Mouse (Mus musculus) CD4-positive, CD25-positive, alpha-beta regulatory T cell, adult 2 months (primary cell): ENCODE data around the gene Prnp.
A peak's percentile ranks its signal among the peaks of the same experiment; 100 is the strongest.

ENCODE experiments used
- DNase-seq: peaks from one replicate; pipeline ENCODE4 v3.0.0-alpha.2; 2012; ENCODE audit warnings: low read depth, low spot score

The Prnp gene

GRCm38 (mm10) chr2:131909683-131910572 lies at the start of gene Prnp, which contains the start of gene Prn:
Gene Prnp (plus strand): TSS chr2:131909928.
Gene Prn (plus strand): TSS chr2:131909957.
- DNase-seq, result peak; percentile 97

DNA sequence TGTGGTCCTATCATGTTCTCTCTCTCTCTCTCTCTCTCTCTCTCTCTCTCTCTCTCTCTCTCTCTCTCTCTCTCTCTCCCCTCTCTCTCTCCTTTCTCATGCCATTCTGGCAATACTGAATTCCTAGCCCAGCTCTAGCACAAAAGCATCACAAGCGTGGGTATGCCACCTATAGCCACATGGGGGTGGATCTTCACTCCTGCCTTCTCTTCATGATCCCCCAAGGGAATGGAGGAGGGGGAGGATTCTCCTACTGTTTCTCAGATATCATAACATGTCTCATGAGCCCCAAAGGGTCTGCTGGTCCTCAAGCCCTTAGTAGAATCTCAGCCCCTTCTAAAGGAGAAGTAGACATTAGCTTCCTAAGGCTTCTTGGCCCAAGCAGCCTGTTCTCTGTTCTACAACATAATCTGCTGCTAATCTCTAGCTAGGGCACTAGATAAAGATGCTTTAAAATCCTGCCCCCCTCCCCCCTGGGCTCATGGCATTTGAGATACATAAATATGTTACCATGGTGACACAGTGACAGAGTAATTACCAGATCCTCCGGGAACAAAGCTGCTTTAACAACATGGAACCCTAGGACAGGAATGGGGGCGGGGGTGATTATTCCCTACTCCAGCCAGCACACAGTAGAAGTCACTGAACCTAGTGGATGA lies 47.0 kb upstream of the Prnp start:
- DNase-seq, result no peak

DNA sequence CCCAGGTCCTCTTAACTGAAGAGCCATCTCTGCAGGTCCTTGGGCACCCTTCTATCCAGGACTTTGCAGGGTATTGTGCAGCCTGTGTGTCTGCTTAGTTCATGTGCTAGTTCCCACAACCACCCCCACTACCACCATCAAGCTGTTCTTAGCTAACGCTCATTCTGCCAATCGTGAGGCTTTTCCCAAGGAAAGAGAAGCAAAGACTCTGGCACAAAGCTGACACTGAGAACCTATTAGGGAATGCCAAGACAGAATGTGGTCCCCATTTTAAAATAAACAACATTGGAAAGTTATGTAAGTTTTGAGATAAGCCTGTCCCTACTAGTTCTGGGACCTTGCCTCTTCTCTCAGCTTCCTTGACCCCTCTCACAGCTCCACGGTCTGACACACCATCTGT lies 46.3 kb upstream of the Prnp start:
- DNase-seq, result no peak

GRCm38 (mm10) chr2:131864262-131864796 lies 45.4 kb upstream of the Prnp start:
- no peak for DNase-seq

GRCm38 (mm10) chr2:131866676-131867075 lies 43.1 kb upstream of the Prnp start:
- no peak for DNase-seq

DNA sequence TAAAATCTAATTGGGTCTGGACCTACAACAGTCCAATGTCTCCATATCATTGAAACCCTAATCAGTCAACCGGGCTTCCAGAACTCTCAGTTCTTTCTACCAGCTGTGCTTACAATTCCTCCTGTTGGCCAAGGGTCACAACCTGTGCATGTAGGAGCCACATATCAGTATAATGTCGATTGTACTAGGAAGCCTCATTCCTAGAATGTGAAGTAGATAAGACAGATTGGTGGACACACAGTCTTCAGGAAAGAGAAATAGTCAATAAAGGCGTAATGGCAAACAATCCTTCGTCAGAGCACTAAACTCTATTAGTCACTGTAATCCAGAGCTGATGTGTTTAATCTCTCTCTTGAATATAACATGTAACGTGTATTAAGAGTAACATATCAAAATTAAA lies 40.7 kb upstream of the Prnp start:
- DNase-seq, result no peak

GRCm38 (mm10) chr2:131873376-131873775 lies 36.4 kb upstream of the Prnp start:
- DNase-seq, result no peak

GRCm38 (mm10) chr2:131876551-131877265 lies 33.0 kb upstream of the Prnp start:
- DNase-seq, result no peak

DNA sequence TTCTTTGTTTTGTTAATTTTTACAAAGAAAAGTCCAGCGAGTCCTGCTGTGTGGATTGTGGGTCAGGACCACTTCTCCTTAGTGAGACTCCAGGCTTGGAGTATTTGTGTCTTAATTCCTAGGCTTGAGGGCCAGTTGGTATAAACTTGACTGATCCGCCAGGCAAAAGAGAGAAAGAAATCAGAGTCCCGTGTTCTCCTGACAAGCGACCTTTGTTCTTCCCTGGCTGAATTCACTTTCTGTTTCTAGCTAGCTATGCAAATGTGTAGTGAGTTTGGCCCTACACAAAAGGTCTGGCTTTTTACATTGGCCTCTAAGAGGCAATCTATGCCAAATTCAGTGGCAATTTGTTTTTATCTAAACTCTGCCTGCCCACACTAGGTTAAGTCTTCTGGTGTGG lies 28.0 kb upstream of the Prnp start:
- DNase-seq, result no peak

- no peak for DNase-seq
Observed at GRCm38 (mm10) chr2:131883136-131883535, 26.6 kb upstream of the Prnp start.

DNA sequence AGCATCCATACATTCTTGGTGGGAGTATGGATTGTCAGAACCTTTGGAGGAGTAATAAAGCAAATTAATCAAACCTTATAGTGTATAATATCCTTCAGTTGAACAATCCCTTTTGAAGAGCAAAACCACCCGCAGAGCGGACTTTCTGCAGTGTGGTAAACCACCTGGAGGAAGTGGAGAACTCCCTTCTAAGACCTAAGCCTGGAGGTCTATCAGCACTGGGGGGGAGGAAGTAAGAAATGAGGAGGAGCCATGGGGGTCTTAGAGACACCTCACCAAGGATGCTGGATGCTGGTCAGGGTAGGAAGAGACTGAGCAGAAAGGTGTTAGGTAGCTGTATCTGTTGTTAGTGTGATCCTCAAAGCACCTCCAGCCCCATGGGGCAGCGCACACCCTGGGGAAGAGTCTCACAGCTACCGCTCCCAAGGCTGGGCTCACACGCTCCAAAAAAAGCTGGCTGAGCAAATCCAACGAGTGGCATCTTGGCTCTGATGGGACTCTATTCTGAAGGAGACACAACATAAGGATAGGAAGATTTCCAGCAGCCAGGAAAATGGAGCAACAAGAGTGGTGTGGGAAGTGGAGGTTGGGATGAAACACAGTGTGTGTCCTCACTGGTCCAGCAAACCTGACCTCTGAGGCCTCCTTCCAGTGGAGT lies 23.1 kb upstream of the Prnp start:
- peak; percentile 25 for DNase-seq

GRCm38 (mm10) chr2:131888233-131888632 lies 21.5 kb upstream of the Prnp start:
- no peak for DNase-seq

- peak; percentile 14 for DNase-seq
Observed at GRCm38 (mm10) chr2:131892534-131892933, 17.2 kb upstream of the Prnp start.

DNA sequence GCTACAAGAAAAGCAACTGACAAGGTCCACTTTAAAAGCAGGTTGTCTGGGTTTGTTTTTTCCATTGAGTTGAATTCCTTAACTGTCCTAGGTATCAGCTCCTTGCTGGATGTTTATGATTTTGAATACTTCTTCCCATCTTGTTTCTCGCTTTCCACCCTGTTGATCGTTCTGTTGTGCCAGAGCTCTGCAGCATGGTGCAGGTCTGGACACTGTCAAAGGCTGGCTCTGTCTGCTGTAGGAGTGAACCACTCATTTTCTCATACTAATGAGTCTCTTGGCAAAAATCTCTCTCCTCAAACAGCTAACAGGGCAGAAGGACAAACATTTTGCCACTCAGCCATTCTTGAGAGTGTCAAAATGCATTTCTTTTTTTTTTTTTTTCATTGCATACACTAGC lies 14.6 kb upstream of the Prnp start:
- DNase-seq, result no peak

GRCm38 (mm10) chr2:131896011-131896410 lies 13.7 kb upstream of the Prnp start:
- no peak for DNase-seq

- DNase-seq, result no peak
Observed at GRCm38 (mm10) chr2:131897336-131898109, 12.2 kb upstream of the Prnp start.

DNA sequence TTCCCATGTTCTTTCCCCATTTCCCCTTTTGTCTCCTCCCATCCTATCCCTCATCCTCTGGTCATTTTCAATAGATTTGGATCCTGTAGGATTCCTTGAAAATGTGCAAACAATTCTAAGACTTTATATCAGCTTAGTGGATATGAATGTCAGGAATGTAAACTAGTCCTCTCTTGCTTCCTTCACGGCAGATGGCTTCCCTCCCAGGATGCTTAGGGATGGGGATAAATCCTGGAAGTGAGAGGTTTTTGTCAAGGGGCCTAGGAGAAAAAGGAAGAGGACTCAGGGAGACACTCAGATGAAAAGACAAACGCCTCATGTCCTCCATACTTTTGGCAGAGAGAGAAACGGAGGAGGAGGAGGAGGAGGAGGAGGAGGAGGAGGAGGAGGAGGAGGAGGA lies 7.3 kb upstream of the Prnp start:
- no peak for DNase-seq

DNA sequence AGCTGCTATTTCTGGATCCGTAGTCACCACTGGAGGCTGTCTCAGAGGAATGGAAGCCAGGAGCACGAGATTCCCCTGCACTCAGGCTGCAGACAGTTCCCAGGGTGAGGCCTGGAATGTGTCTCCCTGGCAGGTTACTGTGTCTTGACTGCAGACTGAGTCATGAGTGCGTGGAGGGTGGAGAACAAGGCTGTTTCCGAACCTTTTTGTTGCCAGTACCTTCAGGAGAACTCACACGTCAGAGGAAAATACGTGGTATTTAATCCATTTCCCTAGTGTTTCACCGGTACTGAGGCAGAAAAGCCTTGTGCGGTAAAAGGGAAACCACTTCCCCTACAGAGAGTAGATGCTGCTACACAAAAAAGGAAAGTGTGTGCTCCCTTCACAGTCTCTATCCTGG lies 6.9 kb upstream of the Prnp start:
- peak; percentile 52 for DNase-seq

DNA sequence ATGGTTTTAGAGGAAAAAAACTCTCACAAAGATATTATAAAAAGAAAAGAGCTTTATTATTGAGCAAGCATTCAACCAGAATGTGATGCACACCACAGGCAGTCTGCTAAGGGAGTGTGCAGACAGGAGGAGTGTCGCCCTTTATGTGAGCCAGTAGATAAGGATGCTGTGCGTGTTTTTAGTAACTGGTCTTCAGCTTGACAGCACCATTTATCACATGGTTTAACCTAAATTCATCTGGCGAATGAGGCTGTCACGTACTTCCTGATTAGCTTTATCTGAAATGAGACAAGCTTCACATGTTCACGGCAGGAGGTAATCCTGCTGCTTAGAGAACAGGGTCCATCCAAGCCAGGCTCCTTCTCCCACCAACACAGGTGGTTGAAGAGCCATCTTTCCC lies 4.7 kb upstream of the Prnp start:
- DNase-seq, result no peak

DNA sequence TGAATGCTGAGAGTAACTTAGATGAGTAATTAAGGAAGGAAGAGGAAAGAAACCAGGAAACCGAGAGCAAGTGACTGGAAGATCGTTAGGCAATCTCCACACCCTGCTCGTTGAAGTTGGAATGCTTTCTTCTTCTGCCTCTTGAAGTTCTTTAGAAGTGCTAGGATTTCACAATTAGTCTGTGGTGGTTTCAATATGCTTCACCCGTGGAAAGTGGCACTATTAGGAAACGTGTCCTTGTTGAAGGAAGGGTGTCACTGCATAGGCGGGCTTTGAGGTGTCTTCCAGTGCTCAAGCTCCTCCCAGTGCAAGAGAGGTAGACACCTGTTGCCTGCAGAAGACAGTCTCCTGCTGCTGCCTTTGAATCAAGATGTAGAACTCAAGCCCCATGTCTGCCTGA lies 4.0 kb upstream of the Prnp start:
- DNase-seq, result no peak

DNA sequence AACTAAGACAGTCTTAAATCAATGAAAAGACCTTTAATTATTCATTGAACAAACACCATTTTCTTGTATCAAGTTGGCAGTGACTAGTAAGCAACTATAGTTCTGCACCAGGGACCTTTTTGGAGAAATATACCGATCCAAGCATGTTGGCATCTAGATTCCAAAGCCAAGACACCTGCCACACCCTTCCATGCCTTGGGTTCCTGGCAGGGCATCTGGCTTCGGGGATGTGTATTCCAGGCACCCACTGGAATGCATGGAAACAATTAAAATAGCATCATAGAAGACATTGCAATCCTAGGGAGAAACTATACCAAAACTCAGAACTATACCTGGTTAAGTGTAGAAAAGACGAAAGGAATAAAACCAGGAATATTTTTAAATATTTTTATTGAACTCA lies 3.5 kb upstream of the Prnp start:
- no peak for DNase-seq
